Mouse (Mus musculus): ENCODE measurements around the gene Dok7. TPM values are rescaled to one million over a fixed set of nuclear protein-coding genes. Genes with fewer than 3 reads are reported as not detected.
A peak's percentile ranks its signal among the peaks of the same experiment; 100 is the strongest.

The Dok7 gene
- polyA plus RNA-seq (2016; fragmentation: Nextera tagmentation; extraction: Ambion mirVana): 1.5 and 1.6 TPM in 2 replicates

DNA sequence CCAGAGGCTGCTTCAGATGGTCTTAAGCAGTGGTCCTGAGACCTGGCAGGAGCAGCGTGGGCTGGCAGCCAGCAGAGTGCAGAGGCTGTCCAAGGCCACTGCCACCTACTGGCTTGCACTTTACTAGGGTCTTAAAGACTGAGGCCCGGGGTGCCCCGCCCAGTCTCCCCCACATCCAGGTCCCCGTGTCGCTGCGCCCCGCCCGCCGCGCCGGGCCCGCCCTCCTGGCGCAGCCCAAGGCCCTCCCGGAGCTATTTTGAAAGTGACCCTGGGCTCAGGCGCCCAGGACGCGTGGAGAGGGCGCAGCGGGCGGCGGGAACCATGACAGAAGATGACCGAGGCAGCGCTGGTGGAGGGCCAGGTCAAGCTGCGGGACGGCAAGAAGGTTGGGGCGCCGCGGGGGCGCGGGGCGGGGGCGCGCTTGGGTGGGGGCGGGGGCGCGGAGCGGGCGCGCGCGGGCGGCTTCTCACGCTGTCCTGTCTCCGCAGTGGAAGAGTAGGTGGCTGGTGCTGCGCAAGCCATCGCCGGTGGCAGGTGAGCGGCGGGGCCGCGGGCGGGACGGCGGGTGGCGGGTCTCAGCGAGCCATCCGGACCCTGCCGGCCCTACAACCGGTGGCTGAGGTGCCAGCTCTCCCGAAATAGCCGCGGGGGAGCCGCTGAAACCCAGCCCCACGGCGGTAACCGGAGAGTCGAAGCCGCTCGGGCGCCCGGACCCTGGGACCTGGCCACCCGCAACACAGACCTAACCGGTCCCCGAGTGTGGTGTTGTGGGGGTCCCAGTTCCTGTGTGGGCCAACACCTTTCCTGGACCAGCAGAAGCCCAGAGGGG, at the start of gene Dok7:
Gene Dok7 (plus strand): TSS at position 163 of the 829 bp plus-strand sequence.
- Histone ChIP-seq H3K9ac (peak within 1 kb of the TSS; percentile 64), H3K36me3 (no peaks in the 10 kb centered on the region), H3K27me3 (replicated peaks) (peaks cover 38% of the 10 kb centered on the region), H3K4me3 (peak within 1 kb of the TSS; percentile 51), H3K27ac (no peak within 1 kb of the TSS), H3K9me3 (no peaks in the 10 kb centered on the region), H3K4me1 (peaks cover 14% of the 10 kb centered on the region), H3K4me2 (replicated peaks) (peak within 1 kb of the TSS; percentile 97)
- under 1% methylated on average over 66 of the region's 74 CpGs for WGBS
- peak; percentile 58; the same call in 1 of the 2 replicates for ATAC-seq (ENCODE audit: low FRiP score, low read depth)

DNA sequence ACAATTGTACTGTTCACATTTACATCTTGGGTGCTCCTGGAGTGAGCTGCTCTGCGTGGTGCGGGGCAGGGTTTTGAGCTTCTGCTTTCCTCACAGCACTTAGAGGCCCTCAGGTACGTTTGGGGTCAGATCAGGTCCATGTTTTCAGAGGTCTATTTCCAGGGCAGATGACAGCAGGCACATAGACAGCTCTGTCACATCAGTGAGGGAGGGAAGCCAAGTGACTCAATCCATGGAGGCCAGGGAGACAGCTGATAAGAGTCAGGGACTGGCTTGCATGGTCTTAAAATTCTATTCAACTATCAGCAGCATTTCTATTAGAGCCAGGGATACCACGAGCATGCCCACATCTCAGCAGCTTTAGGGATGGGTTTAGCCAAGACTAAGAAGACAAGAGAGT, 47.4 kb upstream of the Dok7 start:
- Histone ChIP-seq H3K9me3 (no peaks in the 10 kb centered on the region), H3K4me2 (replicated peaks) (no peak overlapping the region), H3K4me1 (peaks cover 13% of the 10 kb centered on the region), H3K36me3 (peaks cover 21% of the 10 kb centered on the region; the same call in 1 of the 2 replicates), H3K9ac (no peak overlapping the region), H3K4me3 (no peak overlapping the region), H3K27me3 (replicated peaks) (no peaks in the 10 kb centered on the region), H3K27ac (no peak overlapping the region)
- no peak for ATAC-seq (ENCODE audit: low FRiP score, low read depth)
- WGBS: 95% methylated on average over 4 of the region's 4 CpGs

DNA sequence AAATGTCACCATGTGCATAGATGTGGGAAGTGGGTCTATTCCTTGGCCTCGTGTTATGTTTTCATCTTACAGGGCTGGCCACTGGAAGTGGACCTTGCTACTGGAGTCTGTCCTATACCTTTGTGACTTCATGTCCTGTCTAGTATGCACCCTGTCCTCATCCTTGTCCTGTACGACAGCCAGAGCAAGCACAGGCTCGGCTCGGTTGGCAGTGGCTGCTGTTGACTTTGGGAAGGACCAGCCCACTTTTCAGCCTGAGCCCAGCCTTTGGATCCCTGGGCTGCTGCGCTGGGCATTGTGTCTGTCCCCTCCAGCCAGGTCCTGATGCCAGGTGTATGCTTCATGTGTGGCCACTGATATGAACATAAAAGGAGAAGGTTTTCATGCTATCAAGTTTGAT, 45.9 kb upstream of the Dok7 start:
- 80% methylated on average over 5 of the region's 5 CpGs for WGBS
- peaks cover 16% of the 10 kb centered on the region; the same call in 1 of the 2 replicates for H3K36me3 ChIP-seq
- no peaks in the 10 kb centered on the region for H3K9me3 ChIP-seq
- no peak overlapping the region for H3K4me3 ChIP-seq
- peaks cover 20% of the 10 kb centered on the region for H3K4me1 ChIP-seq
- H3K9ac ChIP-seq: no peak overlapping the region
- ATAC-seq (ENCODE audit: low FRiP score, low read depth): no peak
- H3K27me3 ChIP-seq (replicated peaks): no peaks in the 10 kb centered on the region
- H3K27ac ChIP-seq: no peak overlapping the region
- H3K4me2 ChIP-seq (replicated peaks): no peak overlapping the region

DNA sequence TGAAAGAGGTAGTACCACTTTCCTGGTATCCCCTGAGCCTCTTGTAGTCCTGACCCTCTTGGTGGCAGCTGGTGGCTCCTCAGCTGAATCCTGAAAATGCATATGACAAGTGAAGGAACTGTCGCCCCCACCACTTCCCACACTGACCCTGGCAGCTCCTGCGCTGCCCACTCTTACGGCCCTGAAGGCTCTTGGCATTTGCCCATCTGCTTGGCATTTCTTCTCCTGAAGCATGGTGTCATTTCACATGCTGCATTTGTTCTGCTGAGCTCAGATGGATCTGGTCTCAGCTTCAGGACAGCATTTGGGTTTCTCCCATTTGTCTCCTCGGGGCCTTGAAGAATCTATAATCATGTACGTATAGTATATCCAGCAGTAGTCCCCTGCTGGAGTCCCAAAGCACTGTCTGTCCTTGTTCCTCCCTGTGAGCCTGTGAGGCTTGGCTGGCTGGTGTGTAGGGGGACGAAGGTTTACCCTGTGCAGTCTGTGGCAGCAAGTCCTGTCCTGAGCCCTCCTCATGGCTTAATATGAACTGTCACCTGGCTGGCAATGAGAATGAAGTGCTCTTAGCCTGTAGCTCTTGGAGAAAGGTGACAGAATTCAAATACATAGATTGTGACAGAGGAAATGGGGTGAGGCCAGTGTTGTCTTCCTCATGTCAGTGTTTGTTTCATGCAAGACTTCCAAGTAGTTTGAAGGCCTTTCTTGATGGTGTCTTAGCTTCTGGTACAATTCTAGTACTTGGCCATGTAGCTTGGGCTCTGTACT, 45.2 kb upstream of the Dok7 start:
- ATAC-seq (ENCODE audit: low FRiP score, low read depth): no peak
- Histone ChIP-seq H3K9me3 (no peaks in the 10 kb centered on the region), H3K4me2 (replicated peaks) (no peak overlapping the region), H3K4me1 (peaks cover 18% of the 10 kb centered on the region), H3K27ac (no peak overlapping the region), H3K36me3 (peaks cover 16% of the 10 kb centered on the region; the same call in 1 of the 2 replicates), H3K9ac (no peak overlapping the region), H3K27me3 (replicated peaks) (no peaks in the 10 kb centered on the region), H3K4me3 (no peak overlapping the region)
- 95% methylated on average over 6 of the region's 6 CpGs for WGBS

DNA sequence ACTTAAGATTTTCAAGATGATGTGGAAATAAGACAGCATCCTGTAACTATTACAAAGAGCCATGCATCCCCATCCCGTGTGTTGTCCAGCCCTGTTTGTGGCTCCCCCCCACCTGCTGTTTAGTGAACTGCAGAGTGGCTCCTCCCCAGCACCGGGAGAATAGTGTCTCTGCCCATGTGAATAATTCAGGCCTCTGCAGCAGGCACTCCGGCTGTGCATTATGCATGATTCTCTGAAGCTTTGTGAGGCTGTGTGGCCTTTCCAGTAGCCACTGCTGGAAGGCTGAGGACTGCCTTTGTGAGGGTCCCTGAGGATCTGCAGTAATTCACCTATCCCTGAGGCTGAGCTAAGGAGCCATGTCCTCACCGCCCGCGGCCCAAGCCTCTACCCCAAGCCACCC, 42.5 kb upstream of the Dok7 start:
- H3K9ac ChIP-seq: 0 out of 2 replicates have a peak overlapping the region, but pooled peaks have one; percentile 5
- H3K4me1 ChIP-seq: peaks cover 17% of the 10 kb centered on the region
- H3K36me3 ChIP-seq: peaks cover 14% of the 10 kb centered on the region; the same call in 1 of the 2 replicates

DNA sequence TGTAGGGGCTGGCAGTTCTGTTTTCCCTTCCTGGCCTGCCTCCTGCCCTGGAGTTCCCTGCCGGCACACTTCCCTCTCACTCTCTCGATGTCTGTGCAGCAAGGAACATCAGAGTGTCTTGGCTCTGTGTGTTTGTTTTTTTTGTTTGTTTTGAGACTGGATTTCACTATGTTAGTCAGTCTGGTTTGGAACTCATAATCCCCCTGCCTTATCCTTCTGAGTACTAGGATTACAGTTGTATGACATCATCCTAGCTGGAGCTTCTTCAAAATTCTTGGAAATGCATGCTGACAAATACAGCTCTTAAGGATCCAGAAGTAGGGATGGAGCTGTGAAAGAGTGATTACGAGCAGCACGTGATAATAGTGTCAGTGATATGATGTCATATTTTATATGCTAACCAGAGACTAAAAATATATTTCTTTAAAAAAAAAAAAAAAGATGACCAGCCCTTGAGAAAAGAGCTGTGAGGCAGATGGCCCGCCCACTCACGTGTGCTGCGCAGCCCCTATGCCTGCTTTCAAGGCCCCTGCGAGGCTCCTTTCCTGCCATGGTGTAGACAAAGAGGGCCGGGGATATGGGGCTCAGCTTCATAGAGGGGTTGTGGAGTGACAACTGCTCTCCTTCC, 36.8 kb upstream of the Dok7 start:
- Histone ChIP-seq H3K9ac (no peak overlapping the region), H3K27me3 (replicated peaks) (no peaks in the 10 kb centered on the region), H3K27ac (no peak overlapping the region), H3K9me3 (no peaks in the 10 kb centered on the region), H3K36me3 (peaks cover 46% of the 10 kb centered on the region), H3K4me1 (0 out of 2 replicates have a peak, but pooled peaks cover 1% of the 10 kb centered on the region), H3K4me2 (replicated peaks) (no peak overlapping the region), H3K4me3 (no peak overlapping the region)
- ATAC-seq (ENCODE audit: low FRiP score, low read depth): no peak
- 87% methylated on average over 9 of the region's 9 CpGs for WGBS

More for the DNA sequence above, 42.5 kb upstream of the Dok7 start:
- Histone ChIP-seq H3K9me3 (no peaks in the 10 kb centered on the region), H3K27me3 (replicated peaks) (no peaks in the 10 kb centered on the region), H3K27ac (peak overlapping the region; percentile 43; the same call in 1 of the 2 replicates), H3K4me3 (no peak overlapping the region), H3K4me2 (replicated peaks) (no peak overlapping the region)
- 19% methylated on average over 6 of the region's 6 CpGs for WGBS
- ATAC-seq (ENCODE audit: low FRiP score, low read depth): peak; percentile 88

DNA sequence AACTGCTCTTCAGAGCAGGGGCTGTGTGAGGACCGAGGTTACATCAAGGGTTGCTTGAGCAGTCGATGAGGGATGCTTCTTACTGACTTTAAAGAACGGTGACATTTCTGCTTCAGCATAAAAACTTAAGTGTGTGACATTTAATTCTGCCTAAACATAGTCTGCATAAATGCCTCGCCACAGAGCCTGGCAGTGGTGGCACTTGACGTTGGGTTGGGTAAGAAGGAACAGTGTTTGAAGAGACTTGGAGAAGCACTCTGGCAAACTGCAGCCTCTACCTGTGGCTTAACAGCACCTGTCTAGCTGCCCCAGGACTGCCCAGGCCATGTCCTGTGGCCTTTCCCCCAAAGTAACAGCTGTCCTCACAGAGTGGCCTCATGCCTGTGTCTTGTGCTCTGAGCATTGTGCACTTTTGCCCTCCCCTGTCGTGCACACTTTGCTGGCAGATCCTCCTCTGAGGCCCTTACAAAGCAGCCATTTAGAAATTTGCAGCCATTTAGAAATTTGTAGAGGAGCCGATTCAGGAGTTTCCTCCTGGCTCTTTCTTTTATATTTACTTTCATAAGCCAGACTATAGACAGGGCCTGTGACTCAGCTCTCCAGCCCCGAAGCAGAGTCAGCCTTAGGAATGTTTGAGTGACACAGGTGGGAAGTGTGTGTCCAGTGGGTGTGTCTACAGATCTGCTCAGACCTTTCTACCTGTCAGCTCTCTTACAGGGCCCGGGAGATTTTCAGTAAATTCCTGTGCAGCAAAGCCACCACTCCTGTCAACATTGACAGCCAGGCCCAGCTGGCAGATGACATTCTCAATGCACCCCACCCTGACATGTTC, 35.9 kb upstream of the Dok7 start:
- Histone ChIP-seq H3K4me3 (no peak overlapping the region), H3K36me3 (peaks cover 51% of the 10 kb centered on the region)
- WGBS: 87% methylated on average over 9 of the region's 9 CpGs

DNA sequence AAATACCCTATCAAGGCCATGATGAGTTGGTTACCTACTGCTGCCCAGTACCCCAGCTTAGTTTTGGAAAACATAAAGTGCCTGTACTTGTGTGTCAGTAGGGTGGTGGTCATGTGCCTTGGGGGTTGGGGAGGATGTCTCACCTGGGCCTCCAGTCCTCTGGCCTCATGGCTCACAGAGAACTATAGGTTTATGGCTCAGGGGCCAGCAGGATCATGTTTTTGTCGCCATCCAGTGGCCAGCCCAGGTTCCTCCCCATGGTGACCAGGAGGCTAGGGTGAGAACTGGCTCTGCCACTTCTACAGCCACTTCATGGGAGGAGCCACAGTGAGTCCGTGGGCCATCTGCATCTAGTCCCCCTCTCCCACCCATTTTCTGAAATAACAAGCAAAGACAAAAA, 31.6 kb upstream of the Dok7 start:
- no peaks in the 10 kb centered on the region for H3K9me3 ChIP-seq
- WGBS: 13% methylated on average over 2 of the region's 2 CpGs
- H3K4me2 ChIP-seq (replicated peaks): no peak overlapping the region
- no peak overlapping the region for H3K9ac ChIP-seq
- no peaks in the 10 kb centered on the region for H3K4me1 ChIP-seq
- H3K27ac ChIP-seq: no peak overlapping the region
- no peak for ATAC-seq (ENCODE audit: low FRiP score, low read depth)
- H3K27me3 ChIP-seq (replicated peaks): no peaks in the 10 kb centered on the region
- peaks cover 87% of the 10 kb centered on the region for H3K36me3 ChIP-seq
- no peak overlapping the region for H3K4me3 ChIP-seq

More for the DNA sequence above, 35.9 kb upstream of the Dok7 start:
- H3K9me3 ChIP-seq: no peaks in the 10 kb centered on the region
- H3K27me3 ChIP-seq (replicated peaks): no peaks in the 10 kb centered on the region
- no peak overlapping the region for H3K4me2 ChIP-seq (replicated peaks)
- ATAC-seq (ENCODE audit: low FRiP score, low read depth): no peak
- H3K27ac ChIP-seq: no peak overlapping the region
- H3K4me1 ChIP-seq: no peaks in the 10 kb centered on the region
- H3K9ac ChIP-seq: no peak overlapping the region

DNA sequence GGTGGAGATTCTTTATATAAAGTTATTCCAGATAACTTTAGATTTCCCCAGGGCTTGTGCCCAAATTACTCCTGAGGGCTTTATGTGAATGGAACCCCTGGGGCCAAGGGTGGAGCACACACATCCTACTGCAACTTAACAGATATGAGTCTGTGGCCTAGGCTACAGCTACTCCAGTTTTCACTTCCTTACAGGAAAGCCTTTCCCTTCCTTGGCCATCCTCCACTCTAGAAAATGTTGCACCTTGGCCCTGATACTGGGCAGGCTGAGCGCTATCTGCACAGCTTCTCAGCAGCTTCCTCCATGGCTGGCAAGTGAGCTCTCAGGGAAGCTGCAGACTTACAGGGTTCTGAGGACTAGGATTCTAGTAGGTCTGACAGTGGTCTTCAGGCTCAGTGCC, 27.3 kb upstream of the Dok7 start:
- Histone ChIP-seq H3K27ac (no peak overlapping the region), H3K4me3 (no peak overlapping the region), H3K27me3 (replicated peaks) (no peaks in the 10 kb centered on the region), H3K4me1 (no peaks in the 10 kb centered on the region), H3K9me3 (no peaks in the 10 kb centered on the region), H3K9ac (no peak overlapping the region), H3K4me2 (replicated peaks) (no peak overlapping the region), H3K36me3 (peaks cover 89% of the 10 kb centered on the region)
- 94% methylated on average over 1 of the region's 1 CpGs for WGBS
- no peak for ATAC-seq (ENCODE audit: low FRiP score, low read depth)

DNA sequence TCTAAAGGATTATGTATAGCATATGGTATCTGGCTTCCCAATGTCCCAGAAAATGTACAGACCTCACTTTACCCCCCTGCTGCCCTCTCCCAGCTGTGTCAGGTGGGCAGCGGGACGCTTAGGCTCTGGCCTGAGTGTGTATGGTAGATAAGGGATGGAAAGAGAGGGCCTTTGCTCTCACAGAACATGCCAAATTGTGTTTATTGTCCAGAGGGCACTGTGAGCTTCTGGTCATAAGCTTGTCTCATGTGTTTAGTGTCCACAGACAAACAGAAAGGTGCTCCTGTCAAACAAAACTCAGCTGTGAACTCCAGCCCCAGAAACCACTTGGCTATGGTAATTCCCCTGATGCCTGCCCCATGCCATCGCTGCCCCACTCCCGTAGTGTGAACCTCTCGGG, 26.8 kb upstream of the Dok7 start:
- WGBS: 89% methylated on average over 5 of the region's 5 CpGs
- Histone ChIP-seq H3K36me3 (peaks cover 90% of the 10 kb centered on the region), H3K27ac (no peak overlapping the region), H3K4me1 (no peaks in the 10 kb centered on the region), H3K4me3 (no peak overlapping the region), H3K9ac (no peak overlapping the region), H3K9me3 (no peaks in the 10 kb centered on the region), H3K4me2 (replicated peaks) (no peak overlapping the region), H3K27me3 (replicated peaks) (no peaks in the 10 kb centered on the region)
- no peak for ATAC-seq (ENCODE audit: low FRiP score, low read depth)

DNA sequence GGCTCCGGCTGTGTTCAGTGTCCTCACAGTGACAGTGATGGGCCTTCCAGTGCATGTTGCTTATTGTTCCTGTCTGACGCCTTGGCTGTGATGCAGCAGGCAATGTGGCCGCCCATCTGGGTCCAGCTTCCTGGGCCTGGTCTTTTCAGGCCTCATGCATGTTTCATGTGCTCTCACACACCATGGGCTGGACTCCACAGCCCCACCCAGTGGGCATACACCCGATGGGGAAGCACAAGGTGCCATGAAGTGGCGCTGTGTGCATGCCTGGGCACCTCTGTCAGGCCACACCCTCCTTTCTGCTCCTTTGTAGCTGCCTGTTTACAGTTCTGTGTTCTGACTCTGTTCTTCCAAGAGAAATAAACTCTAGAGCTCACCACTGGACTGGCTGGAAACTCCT, 23.5 kb upstream of the Dok7 start:
- Histone ChIP-seq H3K27me3 (replicated peaks) (no peaks in the 10 kb centered on the region), H3K4me3 (no peak overlapping the region), H3K4me1 (no peaks in the 10 kb centered on the region), H3K36me3 (peaks cover 72% of the 10 kb centered on the region), H3K9ac (no peak overlapping the region), H3K4me2 (replicated peaks) (no peak overlapping the region), H3K9me3 (no peaks in the 10 kb centered on the region), H3K27ac (no peak overlapping the region)
- ATAC-seq (ENCODE audit: low FRiP score, low read depth): no peak
- 65% methylated on average over 5 of the region's 5 CpGs for WGBS

Measured in neural tube, embryonic 12.5 days (tissue).